Mouse (Mus musculus): ENCODE results near the gene Gm29797. TPM values are rescaled to one million over a fixed set of nuclear protein-coding genes. Genes with fewer than 3 reads are reported as not detected.

Gm29797 gene
- polyA plus RNA-seq, 1 experiment: not detected

DNA sequence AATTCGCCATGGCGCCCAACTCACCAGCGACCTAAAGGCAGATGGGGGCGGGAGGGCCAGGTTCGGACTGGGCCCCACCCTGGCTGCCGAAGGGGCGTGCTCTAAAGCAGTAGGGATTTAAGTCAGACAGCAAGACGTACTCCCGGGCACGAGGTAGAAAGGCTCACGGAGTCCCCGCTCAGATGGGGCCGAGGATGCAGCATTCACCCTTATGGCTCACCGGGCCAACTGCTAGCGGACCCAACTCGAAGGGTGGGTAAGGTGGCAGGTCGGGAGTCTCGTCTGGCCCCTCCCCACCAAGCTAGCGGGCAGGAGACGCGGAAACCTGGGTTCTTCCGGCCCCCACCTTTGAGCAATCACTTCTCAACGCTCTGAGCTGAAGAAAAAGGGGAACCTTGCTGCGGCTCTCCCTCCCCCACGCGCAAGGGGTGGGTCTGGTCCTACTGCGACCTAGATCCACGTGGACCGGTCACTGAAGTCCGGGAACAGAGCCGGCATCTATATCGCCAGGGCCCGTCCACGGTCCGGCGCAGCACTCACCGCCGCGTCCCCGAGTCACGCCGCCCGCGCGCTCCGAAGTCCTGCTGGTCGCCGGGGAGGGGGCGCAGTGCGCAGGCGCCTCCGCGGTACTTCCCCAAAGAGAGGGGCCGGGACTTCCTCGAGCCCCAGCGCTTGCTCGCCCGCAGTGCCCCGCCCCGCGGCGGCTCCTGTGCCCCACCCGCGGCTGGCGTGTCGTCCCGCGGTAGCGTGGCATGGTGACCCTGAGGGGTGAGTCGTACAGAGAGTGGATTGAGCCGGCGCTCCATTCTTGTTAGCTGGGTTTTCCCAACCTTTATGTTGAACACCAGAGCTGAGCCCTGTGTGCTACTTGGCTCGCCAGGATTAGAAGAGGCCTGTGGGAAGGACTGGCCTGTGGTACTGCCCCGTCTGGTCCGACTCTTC, 36.8 kb downstream of the Gm29797 start, which contains the start of gene Rgs19:
Gene Rgs19 (minus strand): TSS at position 639 of the 942 bp plus-strand sequence.
- peak within 1 kb of the TSS; percentile 78 for H3K4me3 ChIP-seq (ENCODE audit: insufficient read depth, low read length)
- TF ChIP-seq POLR2A (IDR thresholded peaks at IDR 0.05; ENCODE audit: low read depth, low read length) (peak; percentile 82), CTCF (IDR thresholded peaks at IDR 0.05; ENCODE audit: borderline replicate concordance, insufficient read depth, low read length) (no peak)
- no peak within 1 kb of the TSS for H3K27ac ChIP-seq (ENCODE audit: insufficient read depth, low read length)
- no peaks in the 10 kb centered on the region for H3K4me1 ChIP-seq (ENCODE audit: control insufficient read depth, insufficient read depth, low read length)

DNA sequence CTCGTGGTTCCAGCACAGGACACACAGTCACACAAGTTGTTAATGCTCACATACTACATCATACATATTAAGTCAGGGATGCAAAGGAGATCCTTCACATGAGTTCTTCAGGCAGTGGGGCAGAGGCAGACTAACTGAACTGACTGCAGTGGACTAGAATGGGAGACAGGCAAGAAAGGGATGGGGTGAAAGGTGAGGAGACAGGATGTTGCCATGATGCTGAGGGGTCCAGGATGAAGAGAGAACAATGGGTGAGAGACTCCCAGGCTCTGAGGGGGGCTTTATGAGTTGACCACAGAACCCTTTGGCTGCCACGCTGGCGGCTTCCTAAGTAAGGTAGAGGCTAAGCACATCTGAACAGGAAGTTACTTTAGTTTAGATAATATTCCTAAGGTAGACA, 37.7 kb downstream of the Gm29797 start:
- Histone ChIP-seq H3K4me1 (ENCODE audit: control insufficient read depth, insufficient read depth, low read length) (no peaks in the 10 kb centered on the region), H3K27ac (ENCODE audit: insufficient read depth, low read length) (no peak overlapping the region), H3K4me3 (ENCODE audit: insufficient read depth, low read length) (no peak overlapping the region; the same call in 1 of the 2 replicates)
- TF ChIP-seq POLR2A (IDR thresholded peaks at IDR 0.05; ENCODE audit: low read depth, low read length) (no peak), CTCF (IDR thresholded peaks at IDR 0.05; ENCODE audit: borderline replicate concordance, insufficient read depth, low read length) (no peak)

DNA sequence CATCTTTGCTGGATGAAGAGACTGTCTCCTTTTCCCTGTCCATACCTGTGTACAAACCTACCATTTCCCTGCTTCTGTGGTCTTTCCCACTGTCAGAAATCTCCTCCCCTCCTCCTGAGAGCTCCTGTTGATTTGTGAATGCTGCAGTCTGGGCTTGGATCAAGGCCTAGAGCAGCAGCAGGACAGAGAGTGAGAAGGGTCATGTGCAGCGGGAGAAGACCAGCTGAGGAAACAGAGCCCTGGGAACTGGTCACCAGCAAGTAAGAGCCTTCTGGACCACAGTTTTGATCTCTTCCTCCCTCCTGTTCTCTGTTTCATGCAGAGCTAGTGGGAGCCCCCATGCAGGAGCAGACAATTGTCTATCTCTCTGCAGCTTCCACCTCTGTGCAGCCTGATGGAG, 38.9 kb downstream of the Gm29797 start:
- no peak overlapping the region for H3K4me3 ChIP-seq (ENCODE audit: insufficient read depth, low read length)
- no peak for TF ChIP-seq POLR2A (IDR thresholded peaks at IDR 0.05; ENCODE audit: low read depth, low read length)
- TF ChIP-seq CTCF (IDR thresholded peaks at IDR 0.05; ENCODE audit: borderline replicate concordance, insufficient read depth, low read length): no peak
- no peaks in the 10 kb centered on the region for H3K4me1 ChIP-seq (ENCODE audit: control insufficient read depth, insufficient read depth, low read length)
- no peak overlapping the region for H3K27ac ChIP-seq (ENCODE audit: insufficient read depth, low read length)

DNA sequence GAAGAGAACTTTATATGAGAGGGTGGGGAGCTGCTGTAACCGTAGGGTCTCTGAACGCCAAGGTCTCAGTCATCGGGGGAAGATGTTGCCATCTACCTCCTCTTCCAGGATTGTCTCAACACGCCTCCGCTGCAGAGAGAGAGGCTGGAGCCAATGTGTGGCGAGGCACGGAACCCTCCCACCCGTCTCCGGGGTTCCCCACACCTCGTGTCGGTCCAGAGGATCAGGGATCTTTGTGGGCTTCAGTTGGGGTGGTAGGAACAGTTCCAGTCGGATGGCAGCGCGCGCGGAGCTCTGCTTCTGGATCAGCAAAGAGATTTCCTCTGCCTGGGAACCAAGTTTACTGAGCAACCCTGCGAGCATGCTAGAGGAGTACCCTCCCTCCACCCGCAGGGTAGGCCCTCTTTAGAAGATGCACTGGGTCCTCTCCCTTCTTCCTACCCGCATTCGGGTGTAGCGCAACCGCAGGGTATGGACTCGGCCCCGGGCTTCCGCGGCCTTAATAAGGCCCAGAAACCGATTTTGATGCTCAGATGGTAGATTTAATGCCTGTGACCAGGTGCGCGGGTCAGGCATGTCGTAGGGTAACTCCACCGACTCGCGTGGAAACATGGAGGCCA, 40.1 kb downstream of the Gm29797 start:
- Histone ChIP-seq H3K27ac (ENCODE audit: insufficient read depth, low read length) (no peak overlapping the region), H3K4me3 (ENCODE audit: insufficient read depth, low read length) (no peak overlapping the region), H3K4me1 (ENCODE audit: control insufficient read depth, insufficient read depth, low read length) (no peaks in the 10 kb centered on the region)
- TF ChIP-seq POLR2A (IDR thresholded peaks at IDR 0.05; ENCODE audit: low read depth, low read length): no peak
- TF ChIP-seq CTCF (IDR thresholded peaks at IDR 0.05; ENCODE audit: borderline replicate concordance, insufficient read depth, low read length): no peak

DNA sequence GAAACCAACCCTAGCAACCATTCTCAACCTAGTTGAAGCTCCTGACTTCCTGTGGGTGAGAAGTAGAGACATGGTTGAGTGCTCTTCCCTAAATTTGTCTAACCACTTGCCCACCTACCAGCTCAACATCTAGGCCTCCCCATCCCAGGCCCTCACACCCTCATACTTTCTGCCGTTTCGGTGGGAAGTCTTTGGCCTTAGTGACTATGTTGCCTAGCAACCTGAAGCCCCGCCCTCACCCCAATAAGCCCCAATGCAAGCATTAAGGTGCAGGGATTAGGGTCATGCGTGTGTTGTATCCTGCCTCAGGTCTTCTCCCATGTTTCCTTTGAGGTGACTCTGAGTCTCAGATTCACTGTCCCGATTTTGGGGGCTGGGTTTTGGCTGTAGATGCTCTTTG, 41.4 kb downstream of the Gm29797 start, which contains the start of gene Lkaaear1:
Gene Lkaaear1 (minus strand): TSS at position 202 of the 400 bp plus-strand sequence.
- Histone ChIP-seq H3K27ac (ENCODE audit: insufficient read depth, low read length) (no peak within 1 kb of the TSS), H3K4me1 (ENCODE audit: control insufficient read depth, insufficient read depth, low read length) (no peaks in the 10 kb centered on the region), H3K4me3 (ENCODE audit: insufficient read depth, low read length) (no peak within 1 kb of the TSS)
- TF ChIP-seq POLR2A (IDR thresholded peaks at IDR 0.05; ENCODE audit: low read depth, low read length) (no peak), CTCF (IDR thresholded peaks at IDR 0.05; ENCODE audit: borderline replicate concordance, insufficient read depth, low read length) (no peak)

DNA sequence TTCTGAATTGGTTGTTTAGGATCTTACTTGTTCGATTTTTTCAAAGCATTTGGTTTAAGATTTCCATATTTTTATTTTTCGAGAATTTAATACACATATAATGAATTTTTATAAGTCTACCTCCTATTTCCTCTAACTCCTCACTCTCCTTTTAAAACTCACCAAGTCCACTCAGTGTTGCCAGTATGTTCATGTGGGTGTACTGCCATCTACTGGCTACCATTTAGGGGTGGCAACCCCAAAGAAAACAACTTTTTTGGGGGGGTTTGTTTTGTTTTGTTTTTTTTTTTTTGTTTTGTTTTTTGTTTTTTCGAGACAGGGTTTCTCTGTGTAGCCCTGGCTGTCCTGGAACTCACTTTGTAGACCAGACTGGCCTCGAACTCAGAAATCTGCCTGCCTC, 49.8 kb downstream of the Gm29797 start:
- H3K27ac ChIP-seq (ENCODE audit: insufficient read depth, low read length): no peak overlapping the region
- TF ChIP-seq CTCF (IDR thresholded peaks at IDR 0.05; ENCODE audit: borderline replicate concordance, insufficient read depth, low read length) (no peak), POLR2A (IDR thresholded peaks at IDR 0.05; ENCODE audit: low read depth, low read length) (no peak)
- no peaks in the 10 kb centered on the region for H3K4me1 ChIP-seq (ENCODE audit: control insufficient read depth, insufficient read depth, low read length)
- no peak overlapping the region for H3K4me3 ChIP-seq (ENCODE audit: insufficient read depth, low read length)

Other genes with a start within 250 kb of the Gm29797 start
- gene Zbtb46, start 197.6 kb upstream of the Gm29797 start, polyA plus RNA-seq (2011; ENCODE audit: insufficient read length, low read depth, missing spikeins): 2.6 and 3.3 TPM in 2 replicates
- not detected in 2 replicates for gene Abhd16b, start 163.8 kb upstream of the Gm29797 start, polyA plus RNA-seq (2011; ENCODE audit: insufficient read length, low read depth, missing spikeins)
- 96.5 and 103 TPM in 2 replicates for gene Tpd52l2, start 159.9 kb upstream of the Gm29797 start, polyA plus RNA-seq (2011; ENCODE audit: insufficient read length, low read depth, missing spikeins)
- 86.7 and 97.4 TPM in 2 replicates for gene Dnajc5, start 136.5 kb upstream of the Gm29797 start, polyA plus RNA-seq (2011; ENCODE audit: insufficient read length, low read depth, missing spikeins)
- gene Uckl1, start 72.1 kb upstream of the Gm29797 start, polyA plus RNA-seq (2011; ENCODE audit: insufficient read length, low read depth, missing spikeins): 62.0 and 65.1 TPM in 2 replicates
- 55.9 and 59.4 TPM in 2 replicates for gene Prpf6, start 65.2 kb upstream of the Gm29797 start, polyA plus RNA-seq (2011; ENCODE audit: insufficient read length, low read depth, missing spikeins)
- 31.8 and 41.0 TPM in 2 replicates for gene Zfp512b, start 64.2 kb upstream of the Gm29797 start, polyA plus RNA-seq (2011; ENCODE audit: insufficient read length, low read depth, missing spikeins)
- 3.6 and 3.7 TPM in 2 replicates for gene Samd10, start 57.8 kb upstream of the Gm29797 start, polyA plus RNA-seq (2011; ENCODE audit: insufficient read length, low read depth, missing spikeins)
- not detected in 2 replicates for gene Sox18, start 14.6 kb downstream of the Gm29797 start, polyA plus RNA-seq (2011; ENCODE audit: insufficient read length, low read depth, missing spikeins)
- gene Tcea2, start 23.3 kb downstream of the Gm29797 start, polyA plus RNA-seq (2011; ENCODE audit: insufficient read length, low read depth, missing spikeins): 6.8 and 13.4 TPM in 2 replicates
- gene Rgs19, start 36.9 kb downstream of the Gm29797 start, polyA plus RNA-seq (2011; ENCODE audit: insufficient read length, low read depth, missing spikeins): 66.1 and 87.1 TPM in 2 replicates
- not detected in 2 replicates for gene Lkaaear1, start 41.4 kb downstream of the Gm29797 start, polyA plus RNA-seq (2011; ENCODE audit: insufficient read length, low read depth, missing spikeins)
- not detected in 2 replicates for gene Oprl1, start 58.0 kb downstream of the Gm29797 start, polyA plus RNA-seq (2011; ENCODE audit: insufficient read length, low read depth, missing spikeins)
- gene Myt1, start 106.3 kb downstream of the Gm29797 start, polyA plus RNA-seq (2011; ENCODE audit: insufficient read length, low read depth, missing spikeins): not detected in 2 replicates
- gene Pcmtd2, start 180.8 kb downstream of the Gm29797 start, polyA plus RNA-seq (2011; ENCODE audit: insufficient read length, low read depth, missing spikeins): 19.6 and 19.7 TPM in 2 replicates
- 28.5 and 35.7 TPM in 2 replicates for gene Polr3k, start 207.3 kb downstream of the Gm29797 start, polyA plus RNA-seq (2011; ENCODE audit: insufficient read length, low read depth, missing spikeins)